In genomic region chr2:31864891-31865290, GRCm38 (mm10) we compare ENCODE assay signal across 31 mouse cellular contexts. TPM values are rescaled to one million over a fixed set of nuclear protein-coding genes. Genes with fewer than 3 reads are reported as not detected.
DNase-seq lines count a peak whose midpoint lies in the region; ATAC-seq lines count a peak whose summit lies in the region.
"Had no signal": no experiment of that assay in that cellular context is flagged by ENCODE, and none has a peak within 500 bp of the region (broad histone marks: within the 10 kb centered on the region; RNA-seq: fewer than 3 reads in every experiment).

No protein-coding gene starts in this region.

- peaks cover 17% of the 10 kb centered on the region for H3K4me1 ChIP-seq in midbrain, embryonic 14.5 days (ENCODE audit: control insufficient read depth, insufficient read depth, low read length)
- no peaks in the 10 kb centered on the region for H3K4me1 ChIP-seq in midbrain, embryonic 11.5 days (ENCODE audit: control insufficient read depth, insufficient read depth, low read length)
- H3K4me1 ChIP-seq: heart, embryonic 13.5 days; megakaryocyte, embryonic 14.5 days had no signal

- no peak overlapping the region for H3K4me3 ChIP-seq in midbrain, embryonic 14.5 days (replicated peaks; ENCODE audit: low read depth, low read length)
- H3K4me3 ChIP-seq in midbrain, embryonic 11.5 days (ENCODE audit: low read depth, low read length): no peak overlapping the region
- H3K4me3 ChIP-seq: erythroblast, embryonic 14.5 days; forebrain, embryonic 12.5 days; heart, embryonic 13.5 days; layer of hippocampus, adult 2 months; left cerebral cortex, adult 2 months; megakaryocyte, embryonic 14.5 days; neural tube, embryonic 13.5 days had no signal

- no peak overlapping the region for H3K9ac ChIP-seq in midbrain, embryonic 14.5 days (replicated peaks; ENCODE audit: low read length)
- H3K9ac ChIP-seq in midbrain, embryonic 11.5 days (ENCODE audit: low read length): no peak overlapping the region
- H3K9ac ChIP-seq: forebrain, embryonic 12.5 days; heart, embryonic 13.5 days; hindbrain, embryonic 14.5 days; neural tube, embryonic 13.5 days had no signal

- peak; percentile 45 to 54 for DNase-seq in kidney, adult 8-10 months
- no peak for DNase-seq in kidney, postnatal 4 days
- DNase-seq in midbrain, embryonic 14.5 days: no peak
- no peak for DNase-seq in midbrain, embryonic 11.5 days (ENCODE audit: low spot score, missing footprints)
- peak; percentile 38 to 72 for DNase-seq in kidney, postnatal 25 days
- DNase-seq in adrenal gland, postnatal 36 days: no peak
- DNase-seq: B cell, adult 2 months; cerebellum, adult 2 months; cerebellum, postnatal 14 days; gastrocnemius, postnatal 10 days; heart, postnatal 10 days; lung, adult 18-20 months; lung, postnatal 4 days had no signal

- no peaks in the 10 kb centered on the region for H3K27me3 ChIP-seq in midbrain, embryonic 14.5 days (ENCODE audit: control insufficient read depth, insufficient read depth, low read length)
- no peaks in the 10 kb centered on the region for H3K27me3 ChIP-seq in midbrain, embryonic 11.5 days (ENCODE audit: control insufficient read depth, insufficient read depth, low read length)
- H3K27me3 ChIP-seq: neural tube, embryonic 13.5 days had no signal

- no peaks in the 10 kb centered on the region for H3K9me3 ChIP-seq in midbrain, embryonic 14.5 days (ENCODE audit: control insufficient read depth, low read length)
- no peaks in the 10 kb centered on the region for H3K9me3 ChIP-seq in midbrain, embryonic 11.5 days (ENCODE audit: control insufficient read depth, low read length)
- H3K9me3 ChIP-seq: forebrain, embryonic 12.5 days; heart, embryonic 13.5 days; megakaryocyte, embryonic 14.5 days; neural tube, embryonic 13.5 days had no signal

- WGBS in midbrain, embryonic 14.5 days: 93% methylated on average over 9 of the region's 9 CpGs
- whole genome bisulfite sequencing in midbrain, embryonic 11.5 days: 91% methylated on average over 9 of the region's 9 CpGs

- peak overlapping the region; percentile 66; the same call in 1 of the 2 replicates for H3K27ac ChIP-seq in midbrain, embryonic 14.5 days (replicated peaks; ENCODE audit: low read depth, low read length)
- H3K27ac ChIP-seq in midbrain, embryonic 11.5 days (ENCODE audit: low read depth, low read length): no peak overlapping the region
- H3K27ac ChIP-seq: forebrain, embryonic 12.5 days; heart, embryonic 13.5 days; layer of hippocampus, adult 2 months; left cerebral cortex, adult 2 months had no signal

- no peaks in the 10 kb centered on the region for H3K36me3 ChIP-seq in midbrain, embryonic 14.5 days (ENCODE audit: control insufficient read depth, insufficient read depth, low read length)
- H3K36me3 ChIP-seq in midbrain, embryonic 11.5 days (ENCODE audit: control insufficient read depth, insufficient read depth, low read length): no peaks in the 10 kb centered on the region
- H3K36me3 ChIP-seq: forebrain, embryonic 12.5 days; heart, embryonic 13.5 days; neural tube, embryonic 13.5 days had no signal

- no peak for ATAC-seq in midbrain, embryonic 14.5 days (ENCODE audit: low FRiP score, low TSS enrichment)
- ATAC-seq in midbrain, embryonic 11.5 days (ENCODE audit: low FRiP score): no peak
- ATAC-seq: intestine, postnatal 0 days; lung, postnatal 0 days had no signal

- H3K4me2 ChIP-seq in midbrain, embryonic 14.5 days (ENCODE audit: low read length): no peak overlapping the region
- H3K4me2 ChIP-seq in midbrain, embryonic 11.5 days: no peak overlapping the region
- H3K4me2 ChIP-seq: forebrain, embryonic 12.5 days; heart, embryonic 13.5 days; hindbrain, embryonic 14.5 days; neural tube, embryonic 13.5 days had no signal

RNA-seq across cellular contexts. Expression of gene Fibcd1, which starts 19.1 kb away (rescaled TPM):
- polyA plus RNA-seq in midbrain, embryonic 14.5 days (2014; fragmentation: Nextera tagmentation; extraction: Ambion mirVana): 14.8 and 18.8 TPM in 2 replicates
- 0.83 and 1.7 TPM in 2 replicates for polyA plus RNA-seq in midbrain, embryonic 11.5 days (2014; fragmentation: Nextera tagmentation; extraction: Ambion mirVana)
- total RNA-seq in adrenal gland, postnatal 36 days (2021): under 1 TPM in 1 of 2 experiments, not detected in 1; 0.07 TPM
- total RNA-seq: heart, adult 8-10 months; heart, postnatal 10 days; hematopoietic stem cell, adult 5-6 weeks had no signal
- polyA plus RNA-seq: erythroblast, embryonic 14.5 days; heart, embryonic 13.5 days; stomach, embryonic 14.5 days had no signal

RNA-seq across cellular contexts. Expression of gene Lamc3, which starts 22.2 kb away (rescaled TPM):
- 1.1 and 6.6 TPM in 2 replicates for polyA plus RNA-seq in midbrain, embryonic 14.5 days (2014; fragmentation: Nextera tagmentation; extraction: Ambion mirVana)
- 7.7 and 9.6 TPM in 2 replicates for polyA plus RNA-seq in midbrain, embryonic 11.5 days (2014; fragmentation: Nextera tagmentation; extraction: Ambion mirVana)
- total RNA-seq in adrenal gland, postnatal 36 days (2021): 10 to 100 TPM; 13.7 to 20.1 TPM
- total RNA-seq: hematopoietic stem cell, adult 5-6 weeks had no signal
- polyA plus RNA-seq: erythroblast, embryonic 14.5 days had no signal

RNA-seq across cellular contexts. Expression of gene Qrfp, which starts 54.5 kb away (rescaled TPM):
- 0.13 TPM in 1 of 2 replicates, not detected in the other for polyA plus RNA-seq in midbrain, embryonic 14.5 days (2014; fragmentation: Nextera tagmentation; extraction: Ambion mirVana)
- 0.06 and 0.11 TPM in 2 replicates for polyA plus RNA-seq in midbrain, embryonic 11.5 days (2014; fragmentation: Nextera tagmentation; extraction: Ambion mirVana)
- not detected for total RNA-seq in adrenal gland, postnatal 36 days (2021)
- total RNA-seq: adrenal gland, adult 18-20 months; adrenal gland, postnatal 4 days; gastrocnemius, postnatal 10 days; heart, adult 8-10 months; heart, postnatal 10 days; hematopoietic stem cell, adult 5-6 weeks; layer of hippocampus, adult 2 months; layer of hippocampus, postnatal 14 days; left cerebral cortex, adult 2 months; left cerebral cortex, postnatal 36 days had no signal
- polyA plus RNA-seq: cerebellum, adult 2 months; cortical plate, adult 2 months; erythroblast, embryonic 14.5 days; forebrain, embryonic 12.5 days; hindbrain, embryonic 14.5 days had no signal

Comparison
In these comparisons a context has a peak if more than half of its experiments do, and no peak if none do; other contexts are left out.
1. DNase-seq: peak in kidney, adult 8-10 months (2 of 2) and kidney, postnatal 25 days (2 of 2); none in kidney, postnatal 4 days (0 of 2), midbrain, embryonic 14.5 days (single experiment), midbrain, embryonic 11.5 days (single experiment) and adrenal gland, postnatal 36 days (0 of 2).